Mouse (Mus musculus): ENCODE data around the gene OR5BS1P. TPM values are rescaled to one million over a fixed set of nuclear protein-coding genes. Genes with fewer than 3 reads are reported as not detected.
A peak's percentile ranks its signal among the peaks of the same experiment; 100 is the strongest.
"Not testable (repeated sequence)": the region's sequence is repeated elsewhere in the genome, so short reads cannot be mapped to it uniquely, and the experiment has no call there.

OR5BS1P gene
- polyA plus RNA-seq, 1 experiment from 2014 or later, result not detected

DNA sequence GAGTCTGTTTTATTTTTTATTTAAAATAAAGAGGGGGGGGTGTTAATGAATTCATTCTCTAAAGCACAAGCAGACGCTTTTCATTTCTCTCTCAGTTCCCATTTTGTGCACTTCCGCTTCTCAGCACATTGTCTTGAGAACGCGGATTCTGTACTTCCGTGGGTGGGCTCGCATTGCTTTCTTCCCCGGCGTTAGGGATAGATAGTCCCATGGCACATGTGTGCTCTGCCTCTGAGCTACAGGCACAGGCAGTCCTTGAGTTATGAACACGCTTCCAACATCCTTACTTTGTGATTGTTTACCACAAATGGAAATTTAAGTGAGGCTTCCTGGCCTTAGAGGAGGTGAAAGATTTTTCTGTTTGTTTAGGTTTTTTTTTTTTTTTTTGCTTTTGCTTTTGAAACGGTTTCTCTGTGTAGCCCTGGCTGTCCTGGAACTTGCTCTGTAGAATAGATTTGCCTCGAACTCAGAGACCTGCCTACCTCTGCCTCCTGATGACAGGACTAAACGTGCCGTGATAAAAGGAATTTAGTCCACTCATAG, 41.8 kb downstream of the OR5BS1P start:
- no peak for DNase-seq (ENCODE audit: low spot score)
- H3K4me3 ChIP-seq, result no peak overlapping the region
- WGBS, result 67% methylated on average over 13 of the region's 13 CpGs
- peaks cover 18% of the 10 kb centered on the region for H3K4me1 ChIP-seq
- no peak overlapping the region for H3K27ac ChIP-seq
- H3K27me3 ChIP-seq (ENCODE audit: insufficient read depth, poor library complexity, severe bottlenecking), result no peaks in the 10 kb centered on the region
- H3K36me3 ChIP-seq, result no peaks in the 10 kb centered on the region
- no peaks in the 10 kb centered on the region for H3K9me3 ChIP-seq

DNA sequence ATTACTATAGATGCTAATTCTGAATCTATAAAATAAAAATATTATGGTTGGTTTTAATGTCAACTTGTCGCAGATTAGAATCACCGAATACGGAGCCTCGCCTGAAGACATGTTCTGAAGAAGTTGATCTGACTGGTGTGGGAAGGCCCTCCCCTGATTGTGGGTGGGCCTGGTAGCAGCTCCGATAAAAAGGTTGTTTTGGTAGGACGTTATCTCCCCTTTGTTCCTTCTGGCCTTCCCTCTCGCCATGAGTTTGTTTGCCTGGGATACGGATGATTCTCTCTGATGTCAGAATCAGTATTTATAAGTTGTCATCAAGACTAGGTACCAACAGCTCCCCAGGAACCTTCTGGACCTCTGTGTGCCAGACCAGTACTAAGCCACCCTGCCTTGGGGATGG, 42.5 kb downstream of the OR5BS1P start:
- Histone ChIP-seq H3K9me3 (no peaks in the 10 kb centered on the region), H3K4me3 (no peak overlapping the region), H3K27me3 (ENCODE audit: insufficient read depth, poor library complexity, severe bottlenecking) (no peaks in the 10 kb centered on the region), H3K4me1 (peaks cover 18% of the 10 kb centered on the region), H3K27ac (no peak overlapping the region), H3K36me3 (0 out of 2 replicates have a peak, but pooled peaks cover 3% of the 10 kb centered on the region)
- DNase-seq (ENCODE audit: low spot score), result no peak
- WGBS, result 38% methylated on average over 8 of the region's 8 CpGs

- no peak for DNase-seq (ENCODE audit: low spot score)
- no peak overlapping the region for H3K27ac ChIP-seq
- no peaks in the 10 kb centered on the region for H3K27me3 ChIP-seq (ENCODE audit: insufficient read depth, poor library complexity, severe bottlenecking)
- H3K9me3 ChIP-seq, result no peaks in the 10 kb centered on the region
- H3K4me3 ChIP-seq, result no peak overlapping the region
- H3K36me3 ChIP-seq, result peaks cover 6% of the 10 kb centered on the region
- H3K4me1 ChIP-seq, result peaks cover 18% of the 10 kb centered on the region
- WGBS, result 45% methylated on average over 17 of the region's 17 CpGs
Measured at GRCm38 (mm10) chr15:98512799-98513321, 43.2 kb downstream of the OR5BS1P start.

GRCm38 (mm10) chr15:98513676-98514075, 44.0 kb downstream of the OR5BS1P start:
- H3K27me3 ChIP-seq (ENCODE audit: insufficient read depth, poor library complexity, severe bottlenecking); H3K9me3 ChIP-seq; H3K27ac ChIP-seq; DNase-seq (ENCODE audit: low spot score); H3K4me3 ChIP-seq: not testable (repeated sequence)
- 65% methylated on average over 3 of the region's 3 CpGs for WGBS
- H3K4me1 ChIP-seq, result peaks cover 18% of the 10 kb centered on the region
- peaks cover 14% of the 10 kb centered on the region for H3K36me3 ChIP-seq

DNA sequence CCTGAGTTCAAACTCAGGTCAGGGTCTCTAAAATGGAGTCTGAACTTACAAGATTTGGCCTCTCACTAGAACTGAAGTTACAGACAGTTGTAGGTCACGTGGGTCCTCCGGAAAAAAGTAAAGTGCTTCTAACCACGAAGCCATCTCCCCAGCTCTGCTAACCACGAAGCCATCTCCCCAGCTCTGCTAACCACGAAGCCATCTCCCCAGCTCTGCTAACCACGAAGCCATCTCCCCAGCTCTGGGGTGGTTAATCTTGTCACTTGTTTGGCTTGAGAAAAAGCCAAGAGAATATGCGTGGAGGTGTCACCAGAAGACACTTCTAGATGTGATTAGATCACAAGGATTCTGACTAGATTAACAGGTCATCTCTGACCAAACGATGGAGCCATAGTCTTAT, 44.5 kb downstream of the OR5BS1P start:
- no peaks in the 10 kb centered on the region for H3K9me3 ChIP-seq
- peaks cover 14% of the 10 kb centered on the region for H3K36me3 ChIP-seq
- no peaks in the 10 kb centered on the region for H3K27me3 ChIP-seq (ENCODE audit: insufficient read depth, poor library complexity, severe bottlenecking)
- peaks cover 18% of the 10 kb centered on the region for H3K4me1 ChIP-seq
- H3K27ac ChIP-seq, result no peak overlapping the region
- no peak overlapping the region for H3K4me3 ChIP-seq
- 82% methylated on average over 8 of the region's 8 CpGs for WGBS
- no peak for DNase-seq (ENCODE audit: low spot score)

- not testable (repeated sequence) for H3K4me3 ChIP-seq; DNase-seq (ENCODE audit: low spot score); H3K27me3 ChIP-seq (ENCODE audit: insufficient read depth, poor library complexity, severe bottlenecking); H3K9me3 ChIP-seq; H3K27ac ChIP-seq
- H3K36me3 ChIP-seq, result peaks cover 19% of the 10 kb centered on the region
- 49% methylated on average over 2 of the region's 2 CpGs for WGBS
- H3K4me1 ChIP-seq, result peaks cover 18% of the 10 kb centered on the region
Measured at GRCm38 (mm10) chr15:98514845-98515244, 45.1 kb downstream of the OR5BS1P start.

DNA sequence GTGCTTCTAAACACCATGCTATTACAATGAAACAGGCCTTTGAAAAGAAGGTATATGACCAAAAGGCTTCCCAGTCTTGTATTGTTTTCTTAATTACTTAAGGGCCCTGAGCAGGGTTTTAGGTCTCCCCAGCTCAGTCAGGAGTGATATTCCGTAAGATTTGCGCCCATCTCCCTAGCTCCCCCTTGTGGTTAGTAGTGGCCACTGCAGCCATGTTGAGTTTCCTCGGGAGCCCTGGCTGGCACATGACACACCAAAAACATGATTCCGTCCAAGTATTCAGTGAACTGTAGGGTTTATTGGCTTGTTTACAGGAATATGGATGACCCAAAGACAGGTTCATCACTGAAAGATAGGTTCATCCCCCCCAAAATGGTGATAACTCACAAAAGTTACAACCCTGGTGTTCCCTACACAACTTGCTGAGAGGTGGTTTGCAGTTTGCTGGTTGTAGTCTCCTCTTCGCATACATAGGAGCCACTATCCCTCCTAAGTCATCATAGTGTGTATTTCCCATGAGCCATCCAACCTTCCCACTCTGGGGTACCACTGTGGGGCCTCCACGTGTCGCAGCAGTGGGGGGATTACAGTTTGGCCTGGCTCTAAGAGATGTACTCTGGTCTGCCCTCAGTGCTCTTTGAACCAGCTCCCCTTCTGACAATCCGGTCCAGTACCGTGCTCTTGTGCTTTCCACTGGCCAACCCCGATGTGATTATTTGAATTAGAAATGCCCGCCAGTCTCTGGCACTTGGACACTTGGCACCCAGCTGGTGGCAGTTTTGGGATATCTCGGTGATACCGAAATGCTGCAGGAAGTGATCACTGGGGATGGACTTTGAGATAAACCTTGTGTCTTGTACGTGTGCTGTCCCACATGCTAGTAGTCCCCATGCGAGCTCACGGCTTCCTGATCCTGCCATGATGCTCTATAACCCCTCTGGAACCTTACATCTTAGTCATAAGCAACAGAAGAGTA, 48.0 kb downstream of the OR5BS1P start:
- peak; percentile 80 for DNase-seq (ENCODE audit: low spot score)
- Histone ChIP-seq H3K27ac (no peak overlapping the region), H3K27me3 (ENCODE audit: insufficient read depth, poor library complexity, severe bottlenecking) (no peaks in the 10 kb centered on the region), H3K4me3 (no peak overlapping the region), H3K36me3 (peaks cover 48% of the 10 kb centered on the region), H3K4me1 (peaks cover 7% of the 10 kb centered on the region), H3K9me3 (no peaks in the 10 kb centered on the region)
- 71% methylated on average over 16 of the region's 16 CpGs for WGBS

DNA sequence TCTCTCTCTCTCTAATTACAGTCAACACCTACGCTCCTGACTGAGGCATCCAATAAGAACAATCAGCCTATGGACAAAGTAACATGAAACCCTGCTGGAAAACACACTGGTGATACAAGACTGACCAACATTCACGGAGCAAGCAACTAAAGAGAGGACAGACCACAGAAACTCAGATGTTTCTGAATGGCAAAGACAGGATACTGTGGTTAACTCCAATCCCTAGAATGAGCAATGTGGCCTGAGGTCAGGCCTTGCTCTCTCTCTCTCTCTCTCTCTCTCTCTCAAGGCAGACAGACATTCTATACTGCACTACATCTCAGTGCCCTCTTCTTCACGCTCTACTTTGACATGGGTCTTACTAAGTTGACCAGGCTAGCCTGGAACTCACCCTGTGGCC, 51.5 kb downstream of the OR5BS1P start:
- Histone ChIP-seq H3K4me1 (no peaks in the 10 kb centered on the region), H3K27ac (no peak overlapping the region), H3K27me3 (ENCODE audit: insufficient read depth, poor library complexity, severe bottlenecking) (no peaks in the 10 kb centered on the region), H3K36me3 (peaks cover 83% of the 10 kb centered on the region), H3K9me3 (no peaks in the 10 kb centered on the region), H3K4me3 (no peak overlapping the region)
- no peak for DNase-seq (ENCODE audit: low spot score)
- 96% methylated on average over 3 of the region's 3 CpGs for WGBS

- no peak overlapping the region for H3K4me3 ChIP-seq
- no peaks in the 10 kb centered on the region for H3K9me3 ChIP-seq
- 73% methylated on average over 5 of the region's 5 CpGs for WGBS
- no peak for DNase-seq (ENCODE audit: low spot score)
- H3K27me3 ChIP-seq (ENCODE audit: insufficient read depth, poor library complexity, severe bottlenecking), result no peaks in the 10 kb centered on the region
- no peak overlapping the region for H3K27ac ChIP-seq
- H3K4me1 ChIP-seq, result no peaks in the 10 kb centered on the region
- peaks cover 98% of the 10 kb centered on the region for H3K36me3 ChIP-seq
Measured at GRCm38 (mm10) chr15:98526057-98526456, 56.4 kb downstream of the OR5BS1P start.

DNA sequence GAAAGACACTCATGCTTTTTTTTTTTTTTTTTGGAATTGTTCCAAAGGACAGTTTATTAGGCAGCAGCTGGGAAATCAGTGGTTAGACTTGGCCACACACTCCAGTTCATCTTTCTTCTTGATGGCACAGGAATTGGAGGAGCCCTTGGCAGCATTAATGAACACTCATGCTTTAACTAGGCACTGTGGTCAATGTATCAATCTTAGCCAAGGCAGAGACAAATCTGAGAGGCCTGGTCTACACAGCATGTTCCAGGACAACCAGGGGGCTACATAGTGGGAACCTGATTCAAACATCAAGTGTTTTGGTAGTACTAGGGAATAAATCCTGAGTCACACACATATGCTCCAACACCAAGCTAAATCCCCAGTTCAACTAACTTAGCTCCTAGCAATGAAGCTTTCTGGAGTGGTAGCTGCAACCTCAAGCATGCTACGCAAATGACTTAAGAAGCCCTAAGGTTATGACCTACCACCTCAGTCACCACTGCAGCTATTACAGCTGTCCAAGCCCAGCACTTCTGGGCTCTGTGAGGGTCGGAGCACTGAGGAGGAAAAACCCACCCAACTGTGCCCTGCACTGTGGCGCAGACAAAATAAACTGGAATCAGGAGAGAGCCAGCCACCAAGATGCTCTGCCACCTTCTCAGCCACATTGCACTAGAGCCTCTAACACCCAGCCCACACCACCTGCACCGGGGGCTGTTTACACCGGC, 57.5 kb downstream of the OR5BS1P start:
- Histone ChIP-seq H3K9me3 (no peaks in the 10 kb centered on the region), H3K27me3 (ENCODE audit: insufficient read depth, poor library complexity, severe bottlenecking) (no peaks in the 10 kb centered on the region), H3K4me3 (no peak overlapping the region), H3K27ac (no peak overlapping the region), H3K4me1 (peaks cover 2% of the 10 kb centered on the region), H3K36me3 (peaks cover 98% of the 10 kb centered on the region)
- no peak for DNase-seq (ENCODE audit: low spot score)
- WGBS, result 93% methylated on average over 5 of the region's 5 CpGs

DNA sequence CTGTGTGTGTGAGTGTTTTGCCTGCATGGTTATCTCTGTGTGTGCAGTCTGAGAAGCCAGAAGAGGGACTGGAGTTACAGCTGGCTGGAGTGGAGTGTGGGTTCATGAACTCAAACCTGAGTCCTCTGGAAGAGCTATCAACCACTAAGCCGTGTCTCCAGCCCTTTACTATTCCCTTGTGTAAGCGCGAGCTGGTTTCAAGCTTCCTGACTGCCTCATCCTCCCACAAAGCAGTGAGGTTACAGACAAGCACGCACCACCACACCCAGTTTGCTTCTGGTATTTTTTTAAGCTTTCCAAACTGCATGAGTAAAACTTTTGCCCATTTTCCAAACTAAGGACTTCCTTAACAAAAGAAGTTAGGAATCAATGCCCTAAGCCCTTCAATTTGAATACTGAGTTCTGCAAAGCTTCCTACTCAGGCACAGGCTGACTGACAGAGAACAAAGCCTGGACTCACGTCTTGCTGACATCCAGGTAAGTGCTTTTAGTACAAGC, 58.4 kb downstream of the OR5BS1P start:
- peaks cover 6% of the 10 kb centered on the region for H3K4me1 ChIP-seq
- H3K27me3 ChIP-seq (ENCODE audit: insufficient read depth, poor library complexity, severe bottlenecking), result no peaks in the 10 kb centered on the region
- no peak for DNase-seq (ENCODE audit: low spot score)
- H3K36me3 ChIP-seq, result peaks cover 94% of the 10 kb centered on the region
- H3K9me3 ChIP-seq, result no peaks in the 10 kb centered on the region
- no peak overlapping the region for H3K27ac ChIP-seq
- no peak overlapping the region for H3K4me3 ChIP-seq
- 80% methylated on average over 5 of the region's 5 CpGs for WGBS

All from heart, embryonic 10.5 days (tissue).